Comparison of ENCODE assay signal across 15 mouse cellular contexts in genomic region chr5:116026561-116026960, GRCm38 (mm10). TPM values are rescaled to one million over a fixed set of nuclear protein-coding genes. Genes with fewer than 3 reads are reported as not detected.
DNase-seq lines count a peak whose midpoint lies in the region; ATAC-seq and TF ChIP-seq lines count a peak whose summit lies in the region.
"Had no signal": no experiment of that assay in that cellular context is flagged by ENCODE, and none has a peak within 500 bp of the region (broad histone marks: within the 10 kb centered on the region; RNA-seq: fewer than 3 reads in every experiment).

No protein-coding gene starts in this region.

- intact Hi-C loops in gastrocnemius, postnatal 14 days (cut with DNase I; ENCODE audit: low total_unique reads) = no loop called here

- H3K9ac ChIP-seq in stomach, embryonic 15.5 days = no peak overlapping the region
- H3K9ac ChIP-seq in stomach, postnatal 0 days (ENCODE audit: low read length) = no peak overlapping the region
- H3K9ac ChIP-seq in liver, embryonic 15.5 days = peak overlapping the region; percentile 49
- H3K9ac ChIP-seq: forebrain, embryonic 13.5 days; neural tube, embryonic 15.5 days had no signal

- 0 out of 2 replicates have a peak, but pooled peaks cover 4% of the 10 kb centered on the region for H3K27me3 ChIP-seq in stomach, embryonic 15.5 days (replicated peaks)
- no peaks in the 10 kb centered on the region for H3K27me3 ChIP-seq in stomach, postnatal 0 days (ENCODE audit: control insufficient read depth, insufficient read depth, low read length)
- peaks cover 4% of the 10 kb centered on the region; the same call in 1 of the 2 replicates for H3K27me3 ChIP-seq in liver, embryonic 15.5 days
- H3K27me3 ChIP-seq: neural tube, embryonic 15.5 days had no signal

- no peaks in the 10 kb centered on the region for H3K9me3 ChIP-seq in stomach, embryonic 15.5 days
- H3K9me3 ChIP-seq in stomach, postnatal 0 days (ENCODE audit: control insufficient read depth, low read length) = no peaks in the 10 kb centered on the region
- no peaks in the 10 kb centered on the region for H3K9me3 ChIP-seq in liver, embryonic 15.5 days (replicated peaks)
- H3K9me3 ChIP-seq: forebrain, embryonic 13.5 days; neural tube, embryonic 15.5 days had no signal

- 0 out of 2 replicates have a peak, but pooled peaks cover 4% of the 10 kb centered on the region for H3K36me3 ChIP-seq in stomach, embryonic 15.5 days
- no peaks in the 10 kb centered on the region for H3K36me3 ChIP-seq in stomach, postnatal 0 days (ENCODE audit: control insufficient read depth, insufficient read depth, low read length)
- H3K36me3 ChIP-seq in liver, embryonic 15.5 days (replicated peaks) = peaks cover 9% of the 10 kb centered on the region
- H3K36me3 ChIP-seq: neural tube, embryonic 15.5 days had no signal

- peak; percentile 18 for DNase-seq in embryo, embryonic 10 days (ENCODE audit: low spot score)
- no peak for DNase-seq in embryo, embryonic 11 days
- no peak for DNase-seq in stomach, postnatal 0 days (ENCODE audit: low spot score)
- no peak for DNase-seq in left cerebral cortex, adult 9 months (ENCODE audit: low spot score in 2 of 2)
- no peak for DNase-seq in natural killer cell, adult 2 months (ENCODE audit: low spot score in 2 of 2)
- DNase-seq in gastrocnemius, postnatal 14 days = no peak
- DNase-seq: cerebellum, adult 2 months; kidney, postnatal 10 days; lung, postnatal 14 days had no signal

- H3K4me2 ChIP-seq in stomach, embryonic 15.5 days = no peak overlapping the region
- no peak overlapping the region for H3K4me2 ChIP-seq in stomach, postnatal 0 days (replicated peaks; ENCODE audit: low read depth)
- peak overlapping the region; percentile 80 for H3K4me2 ChIP-seq in liver, embryonic 15.5 days
- H3K4me2 ChIP-seq: forebrain, embryonic 13.5 days; neural tube, embryonic 15.5 days had no signal

- no peak for TF ChIP-seq CTCF in stomach, postnatal 0 days (IDR thresholded peaks at IDR 0.05; ENCODE audit: low read depth)

- WGBS in stomach, embryonic 15.5 days = 81% methylated on average over 14 of the region's 14 CpGs
- 89% methylated on average over 14 of the region's 14 CpGs for WGBS in stomach, postnatal 0 days
- 18% methylated on average over 14 of the region's 14 CpGs for WGBS in liver, embryonic 15.5 days (ENCODE audit: insufficient replicate concordance)

- peak; percentile 62; the same call in 1 of the 2 replicates for ATAC-seq in stomach, embryonic 15.5 days (ENCODE audit: insufficient read depth, low FRiP score, low read depth)
- no peak for ATAC-seq in stomach, postnatal 0 days (ENCODE audit: low FRiP score, low TSS enrichment)
- ATAC-seq in liver, embryonic 15.5 days (ENCODE audit: insufficient read depth) = peak; percentile 79
- ATAC-seq: forebrain, embryonic 13.5 days had no signal

- H3K27ac ChIP-seq in stomach, embryonic 15.5 days = no peak overlapping the region
- H3K27ac ChIP-seq in stomach, postnatal 0 days (replicated peaks) = no peak overlapping the region
- H3K27ac ChIP-seq in liver, embryonic 15.5 days (replicated peaks) = peak overlapping the region; percentile 98
- H3K27ac ChIP-seq: forebrain, embryonic 13.5 days; neural tube, embryonic 15.5 days had no signal

- peaks cover 19% of the 10 kb centered on the region; the same call in 1 of the 2 replicates for H3K4me1 ChIP-seq in stomach, embryonic 15.5 days
- H3K4me1 ChIP-seq in stomach, postnatal 0 days (replicated peaks; ENCODE audit: control insufficient read depth, insufficient read depth) = peaks cover 2% of the 10 kb centered on the region; the same call in 1 of the 2 replicates
- H3K4me1 ChIP-seq in liver, embryonic 15.5 days (replicated peaks) = peaks cover 82% of the 10 kb centered on the region

- H3K4me3 ChIP-seq in stomach, embryonic 15.5 days (replicated peaks) = no peak overlapping the region
- no peak overlapping the region for H3K4me3 ChIP-seq in stomach, postnatal 0 days (ENCODE audit: low read depth, low read length)
- H3K4me3 ChIP-seq in liver, embryonic 15.5 days (replicated peaks) = peak overlapping the region; percentile 45
- H3K4me3 ChIP-seq: forebrain, embryonic 13.5 days; neural tube, embryonic 15.5 days had no signal

- no peak for TF ChIP-seq EP300 in stomach, postnatal 0 days (optimal IDR thresholded peaks at IDR 0.05)

RNA-seq across cellular contexts. Expression of gene Prkab1, which starts 2.3 kb away (rescaled TPM):
- polyA plus RNA-seq in stomach, embryonic 15.5 days (2015; fragmentation: Nextera tagmentation; extraction: Ambion mirVana) = 66.0 and 70.9 TPM in 2 replicates
- polyA plus RNA-seq in stomach, postnatal 0 days (2015; fragmentation: Nextera tagmentation; extraction: Ambion mirVana) = 56.6 and 65.0 TPM in 2 replicates
- polyA plus RNA-seq in liver, embryonic 15.5 days (2015; fragmentation: Nextera tagmentation; extraction: Ambion mirVana) = 89.4 and 101 TPM in 2 replicates
- 10 to 100 TPM; 13.1 to 14.1 TPM for total RNA-seq in gastrocnemius, postnatal 14 days (2021)

RNA-seq across cellular contexts. Expression of gene Tmem233, which starts 56.5 kb away (rescaled TPM):
- polyA plus RNA-seq in stomach, embryonic 15.5 days (2015; fragmentation: Nextera tagmentation; extraction: Ambion mirVana) = not detected in 2 replicates
- polyA plus RNA-seq in stomach, postnatal 0 days (2015; fragmentation: Nextera tagmentation; extraction: Ambion mirVana) = not detected in 2 replicates
- polyA plus RNA-seq in liver, embryonic 15.5 days (2015; fragmentation: Nextera tagmentation; extraction: Ambion mirVana) = not detected in 2 replicates
- total RNA-seq in gastrocnemius, postnatal 14 days (2021) = 10 to 100 TPM; 54.1 to 75.2 TPM
- total RNA-seq: layer of hippocampus, postnatal 10 days had no signal
- polyA plus RNA-seq: cerebellum, adult 2 months; forebrain, embryonic 13.5 days; limb, embryonic 11.5 days had no signal
